Mouse (Mus musculus): ENCODE measurements around the gene Gpc5.

- no peak for TF ChIP-seq POLR2A (IDR thresholded peaks at IDR 0.05; ENCODE audit: borderline replicate concordance, extremely low read depth, low read depth, low read length)
- no peak for TF ChIP-seq CTCF (IDR thresholded peaks at IDR 0.05; ENCODE audit: insufficient read depth, low read length)
Measured at GRCm38 (mm10) chr14:115236387-115236786, 144.4 kb downstream of the Gpc5 start.
